7 mouse cellular contexts compared by ENCODE assay signal in genomic region chr7:88129536-88130487, GRCm38 (mm10).
A peak's percentile ranks its signal among the peaks of the same experiment; 100 is the strongest.
DNase-seq lines count a peak whose midpoint lies in the region; ATAC-seq lines count a peak whose summit lies in the region.

No protein-coding gene starts in this region.

- H3K9ac ChIP-seq in liver, embryonic 11.5 days (ENCODE audit: low read depth, low read length): no peak overlapping the region
- peak overlapping the region; percentile 53 for H3K9ac ChIP-seq in hindbrain, embryonic 11.5 days (ENCODE audit: low read depth, low read length)
- no peak overlapping the region for H3K9ac ChIP-seq in liver, embryonic 12.5 days
- H3K9ac ChIP-seq in neural tube, embryonic 13.5 days: peak overlapping the region; percentile 71

- no peak for DNase-seq in liver, embryonic 11.5 days (ENCODE audit: low spot score)
- no peak for DNase-seq in liver
- peak; percentile 47 for DNase-seq in embryo, embryonic 9.5 days (ENCODE audit: extremely low spot score)
- DNase-seq in hindbrain, embryonic 11.5 days (ENCODE audit: low spot score): peak; percentile 56
- peak; percentile 2 to 21 for DNase-seq in thymus, postnatal 36 days

- H3K4me2 ChIP-seq in liver, embryonic 11.5 days: peak overlapping the region; percentile 64
- H3K4me2 ChIP-seq in hindbrain, embryonic 11.5 days (replicated peaks; ENCODE audit: low read depth, low read length): peak overlapping the region; percentile 67
- H3K4me2 ChIP-seq in liver, embryonic 12.5 days: peak overlapping the region; percentile 51
- peak overlapping the region; percentile 63 for H3K4me2 ChIP-seq in neural tube, embryonic 13.5 days

- H3K27ac ChIP-seq in liver, embryonic 11.5 days (ENCODE audit: low read depth, low read length): no peak overlapping the region
- H3K27ac ChIP-seq in hindbrain, embryonic 11.5 days (ENCODE audit: low read depth, low read length): no peak overlapping the region
- no peak overlapping the region for H3K27ac ChIP-seq in liver, embryonic 12.5 days
- H3K27ac ChIP-seq in neural tube, embryonic 13.5 days (replicated peaks): no peak overlapping the region

- H3K4me3 ChIP-seq in liver, embryonic 11.5 days (ENCODE audit: low read depth, low read length): peak overlapping the region; percentile 37
- H3K4me3 ChIP-seq in hindbrain, embryonic 11.5 days (ENCODE audit: low read depth, low read length): peak overlapping the region; percentile 36
- H3K4me3 ChIP-seq in liver, embryonic 12.5 days: peak overlapping the region; percentile 25
- peak overlapping the region; percentile 40 for H3K4me3 ChIP-seq in neural tube, embryonic 13.5 days

- ATAC-seq in liver, embryonic 11.5 days (replicated peaks; ENCODE audit: low FRiP score): peak; percentile 41
- peak; percentile 92 for ATAC-seq in hindbrain, embryonic 11.5 days (ENCODE audit: low FRiP score)
- ATAC-seq in liver, embryonic 12.5 days: no peak
- ATAC-seq in neural tube, embryonic 13.5 days (ENCODE audit: low read depth): peak; percentile 93

- peaks cover 17% of the 10 kb centered on the region for H3K27me3 ChIP-seq in liver, embryonic 11.5 days (replicated peaks; ENCODE audit: control insufficient read depth, insufficient read depth, low read length)
- no peaks in the 10 kb centered on the region; the same call in 1 of the 2 replicates for H3K27me3 ChIP-seq in hindbrain, embryonic 11.5 days (ENCODE audit: control insufficient read depth, insufficient read depth, low read length)
- H3K27me3 ChIP-seq in liver, embryonic 12.5 days (replicated peaks): peaks cover 17% of the 10 kb centered on the region
- H3K27me3 ChIP-seq in neural tube, embryonic 13.5 days: 0 out of 2 replicates have a peak, but pooled peaks cover 6% of the 10 kb centered on the region

- WGBS in liver, embryonic 11.5 days: 9% methylated on average over 41 of the region's 41 CpGs
- 14% methylated on average over 41 of the region's 41 CpGs for WGBS in hindbrain, embryonic 11.5 days
- WGBS in liver, embryonic 12.5 days (ENCODE audit: insufficient replicate concordance): 13% methylated on average over 41 of the region's 41 CpGs
- WGBS in neural tube, embryonic 13.5 days: 7% methylated on average over 41 of the region's 41 CpGs

- no peaks in the 10 kb centered on the region for H3K36me3 ChIP-seq in liver, embryonic 11.5 days (ENCODE audit: control insufficient read depth, insufficient read depth, low read length)
- no peaks in the 10 kb centered on the region for H3K36me3 ChIP-seq in hindbrain, embryonic 11.5 days (ENCODE audit: control insufficient read depth, insufficient read depth, low read length)
- H3K36me3 ChIP-seq in liver, embryonic 12.5 days: no peaks in the 10 kb centered on the region
- H3K36me3 ChIP-seq in neural tube, embryonic 13.5 days: no peaks in the 10 kb centered on the region

- no peaks in the 10 kb centered on the region for H3K4me1 ChIP-seq in liver, embryonic 11.5 days (replicated peaks; ENCODE audit: control insufficient read depth, insufficient read depth, low read length)
- no peaks in the 10 kb centered on the region for H3K4me1 ChIP-seq in hindbrain, embryonic 11.5 days (replicated peaks; ENCODE audit: control insufficient read depth, insufficient read depth, low read length)
- no peaks in the 10 kb centered on the region for H3K4me1 ChIP-seq in liver, embryonic 12.5 days
- H3K4me1 ChIP-seq in neural tube, embryonic 13.5 days (replicated peaks): peaks cover 11% of the 10 kb centered on the region

- no peaks in the 10 kb centered on the region for H3K9me3 ChIP-seq in liver, embryonic 11.5 days (ENCODE audit: control insufficient read depth, low read length)
- no peaks in the 10 kb centered on the region for H3K9me3 ChIP-seq in hindbrain, embryonic 11.5 days (ENCODE audit: control insufficient read depth, low read length)
- H3K9me3 ChIP-seq in liver, embryonic 12.5 days (replicated peaks): no peaks in the 10 kb centered on the region
- no peaks in the 10 kb centered on the region for H3K9me3 ChIP-seq in neural tube, embryonic 13.5 days

Comparison
In these comparisons a context has a peak if more than half of its experiments do, and no peak if none do; other contexts are left out.
1. DNase-seq: peak in embryo, embryonic 9.5 days (single experiment), hindbrain, embryonic 11.5 days (single experiment) and thymus, postnatal 36 days (2 of 2); none in liver, embryonic 11.5 days (single experiment) and liver (single experiment).
2. H3K9ac ChIP-seq: peak in hindbrain, embryonic 11.5 days (single experiment) and neural tube, embryonic 13.5 days (single experiment); none in liver, embryonic 11.5 days (single experiment) and liver, embryonic 12.5 days (single experiment).
3. Peak in every context shown above with its lines, with median percentiles within 50 percentile points of each other: H3K4me2 ChIP-seq and H3K4me3 ChIP-seq.